Mouse (Mus musculus) lung, postnatal 0 days (tissue): ENCODE data around the gene Ppp6r3. TPM values are rescaled to one million over a fixed set of nuclear protein-coding genes. Genes with fewer than 3 reads are reported as not detected.

Experiments
- ATAC-seq: fragments of 200-750 bp; cut with Nextera tagmentation; 2 replicates; pipeline ENCODE4 v1.8.0; 2017; ENCODE audit warnings: moderate library complexity
- DNase-seq: peaks from one replicate; pipeline ENCODE4 v3.0.0-alpha.2; 2016; ENCODE audit warnings: low spot score
- H3K27ac ChIP-seq: fragments of 300-500 bp; sonication (generic); 2 replicates; pipeline ENCODE4 v1.5.1; 2014; ENCODE audit warnings: antibody characterized with exemption, mild to moderate bottlenecking, low read length, mixed read lengths
- H3K27me3 ChIP-seq: fragments of 300-500 bp; sonication (generic); replicated peaks from 2 replicates; pipeline ENCODE4 v1.6.1; 2014; ENCODE audit warnings: low read length, mixed read lengths; ENCODE audit not compliant: insufficient read depth
- H3K36me3 ChIP-seq: fragments of 300-500 bp; sonication (generic); 2 replicates; pipeline ENCODE4 v1.6.1; 2014; ENCODE audit warnings: low read length, mixed read lengths; ENCODE audit not compliant: insufficient read depth
- H3K4me1 ChIP-seq: fragments of 300-500 bp; sonication (generic); 2 replicates; pipeline ENCODE4 v1.6.1; 2014; ENCODE audit warnings: antibody characterized with exemption, low read depth, low read length, mixed read lengths; ENCODE audit not compliant: insufficient read depth
- H3K4me2 ChIP-seq: fragments of 300-500 bp; sonication (generic); replicated peaks from 2 replicates; pipeline ENCODE4 v1.6.1; 2014; ENCODE audit warnings: low read depth, mild to moderate bottlenecking, low read length, moderate library complexity, mixed read lengths
- H3K4me3 ChIP-seq: fragments of 300-500 bp; sonication (generic); 2 replicates; pipeline ENCODE4 v1.5.1; 2014; ENCODE audit warnings: low read depth, low read length
- H3K9ac ChIP-seq: fragments of 300-500 bp; sonication (generic); replicated peaks from 2 replicates; pipeline ENCODE4 v1.6.1; 2014; ENCODE audit warnings: low read depth, mild to moderate bottlenecking
- H3K9me3 ChIP-seq: fragments of 300-500 bp; sonication (generic); 2 replicates; pipeline ENCODE4 v1.6.1; 2016; ENCODE audit warnings: low read length, mixed read lengths
- CTCF ChIP-seq: IDR thresholded peaks from 2 replicates; pipeline ENCODE4 v1.5.1; 2016; ENCODE audit warnings: antibody characterized with exemption, mild to moderate bottlenecking
- EP300 ChIP-seq: IDR thresholded peaks from 2 replicates; pipeline ENCODE4 v1.6.1; 2016; ENCODE audit warnings: antibody characterized with exemption, mild to moderate bottlenecking, control low read depth
- WGBS: fragments of 180-500 bp; shearing (Covaris S2); extraction: QIAGEN DNeasy Blood & Tissue Kit; methylation state at CpG from one replicate; pipeline ENCODE4 v1.1.7; 2014; 5-methylcytosine and 5-hydroxymethylcytosine counted together
- polyA plus RNA-seq: library from polyadenylated mRNA; unstranded; fragments of >200 nt; fragmentation: Nextera tagmentation; extraction: Ambion mirVana; gene quantifications from 2 replicates; pipeline ENCODE4 v1.2.1, GENCODE M21; 2015

Gene Ppp6r3
- polyA plus RNA-seq, 1 experiment from 2014 or later = 30.6 TPM

DNA sequence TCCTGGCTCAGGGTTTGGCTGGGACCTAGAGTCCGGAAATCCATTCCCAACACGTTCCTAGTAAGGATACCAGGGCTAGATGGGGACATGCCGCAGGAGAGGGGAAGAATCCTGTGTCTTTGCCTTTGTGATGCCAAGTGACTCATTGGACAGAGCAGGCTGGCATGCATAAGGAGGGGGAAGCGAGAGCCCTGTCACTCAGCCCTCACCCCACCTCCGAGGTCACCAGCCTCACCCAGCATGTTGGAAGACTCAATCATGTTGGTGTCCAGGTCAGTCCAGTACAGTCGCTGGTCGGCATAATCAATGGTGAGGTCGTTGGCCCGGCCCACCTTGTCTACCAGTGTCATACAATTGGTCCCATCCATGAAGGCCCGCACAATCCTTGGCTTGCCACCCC, 38.4 kb upstream of the Ppp6r3 start:
- Histone ChIP-seq H3K36me3 (peaks cover 48% of the 10 kb centered on the region; the same call in 1 of the 2 replicates), H3K4me2 (no peak overlapping the region), H3K4me1 (no peaks in the 10 kb centered on the region), H3K9ac (no peak overlapping the region), H3K9me3 (no peaks in the 10 kb centered on the region), H3K27me3 (no peaks in the 10 kb centered on the region), H3K4me3 (no peak overlapping the region), H3K27ac (no peak overlapping the region)
- 96% methylated on average over 10 of the region's 10 CpGs for WGBS
- TF ChIP-seq CTCF (no peak), EP300 (no peak)
- no peak for DNase-seq
- ATAC-seq = no peak

DNA sequence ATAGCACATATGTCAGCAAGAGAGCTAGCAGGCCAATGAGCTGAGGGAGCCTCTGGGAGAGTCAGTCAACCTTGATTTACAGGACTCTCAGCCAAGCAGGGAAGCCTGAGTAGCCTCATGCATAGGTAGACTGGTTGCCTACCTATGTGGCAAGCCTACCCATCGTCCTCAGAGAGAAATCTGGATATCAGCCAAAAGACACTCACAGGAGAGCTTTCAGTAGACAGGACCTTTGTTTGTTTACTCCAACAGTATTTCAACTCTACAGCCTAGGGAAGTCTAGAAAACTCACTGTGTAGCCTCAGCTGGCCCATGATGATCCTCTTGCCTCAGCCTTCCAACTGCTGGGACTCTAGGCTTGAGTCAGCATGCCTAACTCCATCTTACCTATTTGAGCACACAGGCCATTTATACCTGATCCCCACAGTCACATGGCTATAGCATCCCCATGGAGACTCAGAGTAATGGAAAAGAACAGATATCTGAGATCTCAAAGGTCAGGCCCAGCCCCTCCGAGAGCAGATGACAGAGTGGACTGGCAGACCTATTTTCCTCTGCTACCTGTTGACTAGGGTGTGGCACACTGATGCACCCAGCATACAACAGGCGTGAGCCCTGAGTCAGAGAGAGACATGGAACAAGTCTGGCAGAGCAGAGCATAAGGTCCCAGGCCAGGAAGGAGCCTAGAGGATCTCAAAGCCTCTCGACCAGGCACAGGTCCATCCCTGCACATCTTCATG, 37.2 kb upstream of the Ppp6r3 start:
- Histone ChIP-seq H3K27ac (no peak overlapping the region), H3K36me3 (peaks cover 35% of the 10 kb centered on the region; the same call in 1 of the 2 replicates), H3K4me3 (no peak overlapping the region), H3K4me2 (no peak overlapping the region), H3K9me3 (no peaks in the 10 kb centered on the region), H3K9ac (no peak overlapping the region), H3K4me1 (no peaks in the 10 kb centered on the region), H3K27me3 (no peaks in the 10 kb centered on the region)
- TF ChIP-seq CTCF = no peak
- TF ChIP-seq EP300 = no peak
- no peak for ATAC-seq
- no peak for DNase-seq
- 78% methylated on average over 4 of the region's 4 CpGs for WGBS

DNA sequence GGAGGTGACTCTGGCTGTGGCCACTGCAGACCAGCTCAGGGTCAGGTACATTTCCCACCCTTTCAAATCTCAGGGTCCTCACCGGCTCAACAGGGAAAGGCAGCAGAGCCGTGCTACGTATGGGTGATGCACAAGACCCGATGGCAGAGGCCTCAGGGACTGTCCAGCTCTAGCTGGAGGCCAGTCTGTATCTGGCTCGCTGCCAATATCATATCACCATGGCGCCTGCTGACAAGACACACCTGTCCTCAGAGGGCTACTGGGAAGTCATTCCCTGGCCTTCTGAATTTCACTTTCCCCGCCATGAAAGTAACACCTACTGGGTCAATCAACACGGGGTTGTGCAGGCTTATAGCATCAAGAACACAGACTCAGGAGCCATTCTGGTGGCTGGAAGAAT, 36.2 kb upstream of the Ppp6r3 start:
- Histone ChIP-seq H3K36me3 (peaks cover 30% of the 10 kb centered on the region; the same call in 1 of the 2 replicates), H3K27ac (no peak overlapping the region), H3K4me2 (no peak overlapping the region), H3K4me1 (no peaks in the 10 kb centered on the region), H3K27me3 (no peaks in the 10 kb centered on the region), H3K9ac (no peak overlapping the region), H3K4me3 (no peak overlapping the region), H3K9me3 (no peaks in the 10 kb centered on the region)
- TF ChIP-seq CTCF (no peak), EP300 (no peak)
- DNase-seq = peak; percentile 55
- 49% methylated on average over 8 of the region's 8 CpGs for WGBS
- ATAC-seq = peak; percentile 61

DNA sequence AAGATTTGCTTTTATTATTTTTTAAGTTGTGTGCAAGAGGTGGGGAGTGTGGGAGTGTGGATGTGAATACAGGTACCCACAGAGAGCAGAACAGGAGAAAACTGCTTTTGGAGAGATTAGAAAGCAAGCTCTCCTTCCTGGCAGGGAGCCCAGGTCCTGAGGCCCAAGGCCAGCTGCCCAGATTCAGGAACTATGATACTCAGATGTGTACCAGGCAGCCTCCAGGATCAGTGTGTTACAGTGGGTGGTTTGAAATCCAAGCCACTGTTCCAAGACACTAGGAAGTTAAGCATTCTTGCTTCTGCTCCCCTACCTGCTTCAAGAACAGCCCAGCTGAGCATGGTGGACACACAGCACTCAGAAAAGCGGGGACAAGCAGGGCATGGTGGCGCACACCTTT, 35.3 kb upstream of the Ppp6r3 start:
- 96% methylated on average over 2 of the region's 2 CpGs for WGBS
- Histone ChIP-seq H3K27me3 (no peaks in the 10 kb centered on the region), H3K4me1 (no peaks in the 10 kb centered on the region), H3K27ac (no peak overlapping the region), H3K36me3 (peaks cover 30% of the 10 kb centered on the region; the same call in 1 of the 2 replicates), H3K4me3 (no peak overlapping the region), H3K4me2 (no peak overlapping the region), H3K9ac (no peak overlapping the region), H3K9me3 (no peaks in the 10 kb centered on the region)
- TF ChIP-seq EP300 (no peak), CTCF (no peak)
- DNase-seq (peak; percentile 33), ATAC-seq (no peak; the same call in 1 of the 2 replicates)

DNA sequence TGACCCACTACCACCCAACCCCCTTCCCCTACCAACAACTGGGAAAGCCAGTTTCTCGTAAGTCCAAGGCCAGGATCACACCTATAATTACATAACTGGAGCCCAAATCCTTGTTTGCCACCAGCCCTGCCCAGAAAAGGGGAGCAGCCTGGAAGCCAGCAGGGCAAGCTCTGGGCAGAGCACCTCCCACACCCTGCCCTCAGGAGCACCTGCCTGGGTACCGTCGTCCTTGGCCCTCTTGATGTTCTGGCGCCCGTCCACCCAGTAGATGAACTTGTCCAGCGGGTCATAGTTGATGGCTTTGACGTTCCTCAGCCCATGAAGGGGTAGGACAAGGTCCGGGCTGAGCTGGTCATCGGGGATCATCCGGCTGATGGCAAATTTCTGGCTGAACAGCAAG, 34.3 kb upstream of the Ppp6r3 start:
- no peak for TF ChIP-seq EP300
- TF ChIP-seq CTCF = no peak
- H3K27me3 ChIP-seq = no peaks in the 10 kb centered on the region
- no peaks in the 10 kb centered on the region for H3K9me3 ChIP-seq
- H3K27ac ChIP-seq = no peak overlapping the region
- H3K4me3 ChIP-seq = no peak overlapping the region
- ATAC-seq (peak; percentile 64; the same call in 1 of the 2 replicates), DNase-seq (peak; percentile 42)
- no peak overlapping the region for H3K9ac ChIP-seq
- no peaks in the 10 kb centered on the region for H3K4me1 ChIP-seq
- 68% methylated on average over 10 of the region's 10 CpGs for WGBS
- H3K36me3 ChIP-seq = peaks cover 36% of the 10 kb centered on the region; the same call in 1 of the 2 replicates
- no peak overlapping the region for H3K4me2 ChIP-seq

DNA sequence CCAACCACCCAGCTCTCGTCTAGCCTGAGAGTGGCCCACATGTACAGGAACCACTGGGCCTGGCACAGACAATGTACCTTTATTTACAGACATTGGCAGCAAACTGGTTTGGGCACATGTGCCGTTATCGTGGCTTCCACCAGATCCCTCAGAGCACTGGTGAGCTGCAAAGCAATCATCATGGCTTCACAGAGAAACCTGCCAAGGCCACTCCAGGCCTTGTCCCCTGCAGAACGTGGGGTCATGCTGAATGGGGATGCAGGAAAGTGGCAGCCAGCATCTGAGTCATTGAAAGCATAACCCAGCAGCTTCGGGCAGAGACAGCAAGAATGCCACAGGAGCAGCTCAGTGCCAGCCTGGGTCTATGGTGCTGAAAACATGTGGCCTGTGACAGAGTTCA, 18.8 kb upstream of the Ppp6r3 start:
- no peak overlapping the region for H3K9ac ChIP-seq
- WGBS = 80% methylated on average over 5 of the region's 5 CpGs
- H3K27me3 ChIP-seq = no peaks in the 10 kb centered on the region
- peaks cover 67% of the 10 kb centered on the region; the same call in 1 of the 2 replicates for H3K36me3 ChIP-seq
- H3K4me3 ChIP-seq = no peak overlapping the region
- no peaks in the 10 kb centered on the region for H3K9me3 ChIP-seq
- H3K4me2 ChIP-seq = no peak overlapping the region
- ATAC-seq (no peak), DNase-seq (no peak)
- TF ChIP-seq CTCF = no peak
- H3K4me1 ChIP-seq = no peaks in the 10 kb centered on the region
- no peak overlapping the region for H3K27ac ChIP-seq
